ENCODE assay signal across 8 mouse cellular contexts in the genomic region with DNA sequence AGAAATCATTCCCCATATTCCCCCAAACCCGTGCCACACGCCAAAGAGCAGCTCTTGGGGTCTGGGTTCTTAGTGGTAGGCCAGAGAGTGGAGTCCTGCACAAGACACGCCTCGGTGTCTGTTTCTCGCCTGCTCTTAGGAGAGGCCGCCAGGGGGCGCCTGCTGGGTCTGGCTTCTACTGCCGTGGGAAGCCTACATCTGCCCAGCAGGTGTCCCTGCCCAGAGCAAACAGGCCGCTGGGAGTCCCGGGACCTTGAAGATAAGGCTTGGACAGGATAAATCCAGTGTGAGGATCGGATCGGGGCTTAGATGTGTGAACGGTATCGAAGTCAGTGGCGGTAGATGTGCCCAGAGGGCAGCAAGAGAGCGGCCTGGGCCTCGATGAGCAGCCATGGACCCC. TPM values are rescaled to one million over a fixed set of nuclear protein-coding genes. Genes with fewer than 3 reads are reported as not detected.
DNase-seq lines count a peak whose midpoint lies in the region; ATAC-seq lines count a peak whose summit lies in the region.

A gene (plus strand): TSS at position 236 of the 400 bp plus-strand sequence.

- H3K36me3 ChIP-seq in hindbrain, embryonic 13.5 days = no peaks in the 10 kb centered on the region

- H3K4me1 ChIP-seq in hindbrain, embryonic 13.5 days (replicated peaks) = peaks cover 34% of the 10 kb centered on the region

- H3K9me3 ChIP-seq in hindbrain, embryonic 13.5 days = peaks cover 3% of the 10 kb centered on the region; the same call in 1 of the 2 replicates

- peak; percentile 83; the same call in 1 of the 2 replicates for ATAC-seq in frontal cortex, adult (ENCODE audit: low TSS enrichment)
- ATAC-seq in hindbrain, embryonic 13.5 days (ENCODE audit: low FRiP score) = no peak

- peaks cover 93% of the 10 kb centered on the region for H3K27me3 ChIP-seq in hindbrain, embryonic 13.5 days

- 0 out of 2 replicates have a peak within 1 kb of the TSS, but pooled peaks have one; percentile 64 for H3K4me2 ChIP-seq in hindbrain, embryonic 13.5 days

- H3K4me3 ChIP-seq in hindbrain, embryonic 13.5 days = peak within 1 kb of the TSS; percentile 9; the same call in 1 of the 2 replicates

- peak within 1 kb of the TSS; percentile 63; the same call in 1 of the 2 replicates for H3K9ac ChIP-seq in hindbrain, embryonic 13.5 days

- 4% methylated on average over 17 of the region's 17 CpGs for WGBS in hindbrain, embryonic 13.5 days

- DNase-seq in NIH3T3 (ENCODE audit: low read depth) = peak; percentile 81
- peak; percentile 36 to 59 for DNase-seq in cerebellum, adult 18-20 months
- DNase-seq in layer of hippocampus, postnatal 14 days (ENCODE audit: low spot score in 2 of 2) = peak; percentile 55 to 58
- DNase-seq in lung, postnatal 14 days = peak; percentile 87
- peak; percentile 76 for DNase-seq in right cerebral cortex, postnatal 14 days
- peak; percentile 84 for DNase-seq in urinary bladder, postnatal 14 days (ENCODE audit: low spot score)

- no peak within 1 kb of the TSS for H3K27ac ChIP-seq in hindbrain, embryonic 13.5 days

RNA-seq across cellular contexts. Expression of the gene that starts here (rescaled TPM):
- 0.05 and 0.09 TPM in 2 replicates for polyA plus RNA-seq in hindbrain, embryonic 13.5 days (2015; fragmentation: Nextera tagmentation; extraction: Ambion mirVana)
- under 1 TPM; 0.41 to 0.91 TPM for total RNA-seq in layer of hippocampus, postnatal 14 days (2021)

Comparison
In these comparisons a context has a peak if more than half of its experiments do, and no peak if none do; other contexts are left out.
1. Peak in DNase-seq in layer of hippocampus, postnatal 14 days; RNA of the gene not detected or under 1 TPM.